Mouse (Mus musculus): ENCODE data around the gene Slc1a3.

- TF ChIP-seq GATA1 (IDR thresholded peaks at IDR 0.05; ENCODE audit: borderline replicate concordance, low read length) = no peak
- TF ChIP-seq FLI1 (IDR thresholded peaks at IDR 0.05; ENCODE audit: low read length) = no peak
These were observed 12.6 kb downstream of the Slc1a3 start for GRCm38 (mm10) chr15:8697976-8698375.
